Mouse (Mus musculus) lung, adult 2 months (tissue): ENCODE measurements around the gene Ufc1.

ENCODE experiments used
- CTCF ChIP-seq: fragments of 200-500 bp; IDR thresholded peaks from 2 replicates; pipeline ENCODE4 v1.5.1; 2011; ENCODE audit warnings: mild to moderate bottlenecking, low read length, control low read depth; ENCODE audit not compliant: insufficient read depth
- POLR2A ChIP-seq: fragments of 200-500 bp; IDR thresholded peaks from 2 replicates; pipeline ENCODE4 v1.6.1; 2011; ENCODE audit warnings: low read depth, mild to moderate bottlenecking, control low read depth, low read length, borderline replicate concordance; ENCODE audit errors: extremely low read depth

DNA sequence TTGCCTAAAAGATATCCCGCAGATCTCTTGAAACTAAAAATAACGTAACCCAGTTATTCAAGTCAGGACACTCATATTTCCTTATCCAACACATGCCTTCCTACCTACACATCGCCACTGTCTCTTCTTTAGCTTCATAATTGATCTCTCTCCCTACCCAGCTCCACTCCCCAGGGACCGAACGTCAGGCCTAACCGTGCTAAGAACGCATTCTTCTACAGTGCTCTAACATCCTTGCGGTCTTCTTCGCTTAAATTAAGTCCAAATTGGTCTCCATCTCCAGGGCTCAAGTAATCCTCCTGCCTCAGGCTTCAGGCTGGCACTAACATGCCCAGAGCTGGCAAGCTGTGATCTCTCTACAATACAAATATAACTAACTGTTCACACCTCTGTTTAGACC lies 33.4 kb upstream of the Ufc1 start:
- no peak for TF ChIP-seq CTCF
- no peak for TF ChIP-seq POLR2A
